Mouse (Mus musculus) urinary bladder, postnatal 4 days (tissue): Measurements from ENCODE around the gene Far2.
A peak's percentile ranks its signal among the peaks of the same experiment; 100 is the strongest.
"Not testable (repeated sequence)": the region's sequence is repeated elsewhere in the genome, so short reads cannot be mapped to it uniquely, and the experiment has no call there.

Experiments used
- DNase-seq, 2 experiments: peaks; one replicate each; pipeline ENCODE4 v3.0.0; 2021 to 2022; ENCODE audit warnings: low spot score in 2 of 2

Gene Far2

DNA sequence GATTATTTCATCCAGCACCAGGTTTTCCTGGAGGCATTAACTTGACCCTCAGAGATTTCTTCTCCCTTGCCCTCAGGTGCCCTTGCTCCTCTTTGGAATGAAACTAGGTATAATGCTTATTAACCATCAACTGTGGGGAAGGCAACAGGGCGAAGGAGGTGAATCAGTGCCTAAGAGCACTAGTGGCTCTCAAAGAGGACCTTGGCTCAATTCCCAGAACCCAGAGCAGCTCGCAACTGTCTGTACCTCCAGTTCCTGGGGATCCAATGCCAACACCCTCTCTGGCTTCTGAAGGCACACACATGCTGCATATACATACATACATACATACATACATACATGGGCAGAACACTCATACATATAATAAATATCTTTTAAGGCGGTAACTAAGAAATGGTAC lies 69.8 kb downstream of the Far2 start:
- no peak for DNase-seq

- DNase-seq: no peak
Measured at GRCm38 (mm10) chr6:148117696-148118095, 70.6 kb downstream of the Far2 start.

- DNase-seq: no peak
Measured at GRCm38 (mm10) chr6:148120703-148121102, 73.6 kb downstream of the Far2 start.

GRCm38 (mm10) chr6:148126851-148127250 lies 79.8 kb downstream of the Far2 start:
- not testable (repeated sequence) for DNase-seq

DNA sequence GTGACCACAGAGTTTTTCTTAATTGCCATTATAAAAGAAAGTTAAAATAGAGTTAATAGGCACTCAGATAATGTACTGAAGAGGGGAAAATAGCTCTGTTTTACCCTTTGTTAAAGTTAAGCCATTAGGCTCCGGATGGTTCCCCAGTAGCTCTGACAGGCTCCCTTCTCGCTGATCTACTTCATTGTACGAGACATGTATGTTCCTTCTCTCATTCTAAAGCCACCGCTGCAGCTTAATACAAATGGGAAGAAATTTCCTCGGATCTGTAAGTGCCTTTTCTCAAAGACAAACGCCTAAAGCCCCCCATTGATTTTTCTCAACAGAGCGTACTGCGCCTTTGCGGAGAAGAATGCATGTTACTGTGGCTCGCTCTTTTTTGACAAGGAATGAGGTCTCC lies 85.3 kb downstream of the Far2 start:
- DNase-seq: no peak

- no peak for DNase-seq
Measured at GRCm38 (mm10) chr6:148133536-148133935, 86.5 kb downstream of the Far2 start.

DNA sequence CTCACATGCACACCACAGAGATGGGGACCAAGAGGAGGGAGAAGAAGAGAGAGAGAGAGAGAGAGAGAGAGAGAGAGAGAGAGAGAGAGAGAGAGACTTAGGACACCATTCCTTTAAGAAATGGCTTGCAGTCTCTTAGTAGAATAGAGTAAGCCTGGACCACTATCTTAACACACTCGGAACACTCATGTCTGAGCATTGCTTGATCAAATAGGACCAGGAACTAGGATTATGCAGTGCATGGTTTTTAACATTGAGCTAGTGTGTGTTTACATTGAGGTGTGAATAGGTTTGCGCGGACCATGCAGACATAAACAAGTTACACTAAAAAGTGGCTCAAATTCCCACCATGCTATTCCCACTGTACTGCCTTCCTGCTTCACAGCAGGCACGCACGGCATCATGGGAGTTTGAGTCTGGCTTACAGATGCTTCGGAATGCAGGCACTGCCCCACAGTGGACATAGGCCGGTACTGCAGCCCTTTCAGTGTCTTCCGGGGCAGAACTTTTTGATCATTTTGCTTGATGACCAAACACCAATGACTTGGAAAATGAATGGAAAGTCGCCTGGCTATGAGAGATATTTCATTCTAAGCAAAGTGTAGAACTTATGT lies 88.8 kb downstream of the Far2 start:
- DNase-seq: peak; percentile 56 to 78

GRCm38 (mm10) chr6:148139288-148139995 lies 92.4 kb downstream of the Far2 start:
- no peak for DNase-seq

DNA sequence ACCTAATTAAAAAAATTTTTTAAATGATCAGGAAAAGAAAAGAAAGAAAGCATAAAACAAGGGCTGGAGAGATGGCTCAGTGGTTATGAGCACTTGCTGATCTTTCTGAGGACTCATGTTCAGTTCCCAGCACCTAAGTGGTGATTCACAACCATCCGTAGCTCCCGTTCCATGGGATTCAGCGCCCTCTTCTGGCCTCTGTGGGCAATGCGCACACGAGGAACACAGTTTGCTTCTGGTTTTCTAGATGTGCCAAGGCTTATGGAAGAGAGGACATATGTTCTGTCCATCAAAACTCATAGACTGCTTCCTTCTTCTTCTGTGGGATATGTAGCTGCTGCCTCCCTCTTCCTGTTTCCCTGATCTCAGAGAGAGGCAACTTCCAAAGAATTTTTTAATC lies 94.8 kb downstream of the Far2 start:
- DNase-seq: no peak

DNA sequence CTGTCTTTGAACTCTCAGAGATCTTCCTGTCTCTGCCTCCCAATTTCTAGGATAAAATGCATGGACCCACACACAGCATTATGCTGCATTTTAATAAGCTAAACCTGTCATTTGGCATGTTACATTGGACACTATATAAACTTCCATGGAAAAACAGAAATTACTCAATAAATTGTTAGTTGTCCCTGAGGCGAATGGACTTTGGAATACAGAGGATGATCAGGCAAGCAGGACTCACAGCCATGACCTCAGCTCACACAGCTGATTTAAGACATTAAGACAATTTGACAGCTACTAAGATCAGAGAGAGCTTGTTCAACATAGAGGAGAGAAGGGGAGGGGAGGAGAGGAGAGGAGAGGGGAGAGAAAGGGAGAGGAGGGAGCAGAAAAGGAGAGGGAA lies 95.4 kb downstream of the Far2 start:
- no peak for DNase-seq

DNA sequence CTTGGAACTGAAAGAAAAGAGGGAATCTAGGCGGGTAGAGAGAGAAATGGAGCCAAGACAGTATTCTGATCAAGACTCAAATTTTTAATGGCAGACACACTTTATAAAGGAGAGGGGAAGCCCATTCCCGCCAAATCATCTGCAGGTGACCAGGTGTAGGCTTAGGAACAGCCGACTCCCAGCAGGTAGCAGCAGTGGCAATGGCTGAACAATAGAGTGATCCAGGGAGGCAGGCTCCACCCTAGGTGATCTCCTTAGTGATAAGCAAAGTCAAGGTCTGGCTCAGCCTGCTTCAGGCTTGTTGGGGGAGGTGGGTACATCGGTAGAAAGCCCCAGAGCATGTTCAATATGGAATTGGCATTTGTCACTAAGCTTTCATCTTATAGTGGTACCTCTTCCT lies 105.2 kb downstream of the Far2 start:
- not testable (repeated sequence) for DNase-seq

DNA sequence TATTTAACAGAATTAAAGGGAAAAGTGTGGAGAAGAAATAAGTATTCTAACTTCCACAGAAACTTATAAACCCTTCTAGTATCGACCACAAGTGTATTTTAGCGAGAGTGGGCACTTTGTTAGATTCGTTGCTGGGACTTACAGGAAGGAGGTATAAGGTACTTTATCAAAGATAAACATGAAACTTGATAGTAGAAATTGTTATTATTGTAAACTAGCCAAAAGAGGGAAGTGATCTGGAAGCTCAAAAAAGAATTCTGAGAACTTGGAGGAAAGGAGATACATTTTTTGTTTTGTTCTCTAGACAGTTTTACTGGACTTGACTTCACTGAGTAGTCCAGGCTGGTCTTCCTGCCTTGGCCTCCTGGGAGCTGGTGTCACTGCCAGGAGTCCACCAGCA lies 125.8 kb downstream of the Far2 start:
- DNase-seq: no peak

DNA sequence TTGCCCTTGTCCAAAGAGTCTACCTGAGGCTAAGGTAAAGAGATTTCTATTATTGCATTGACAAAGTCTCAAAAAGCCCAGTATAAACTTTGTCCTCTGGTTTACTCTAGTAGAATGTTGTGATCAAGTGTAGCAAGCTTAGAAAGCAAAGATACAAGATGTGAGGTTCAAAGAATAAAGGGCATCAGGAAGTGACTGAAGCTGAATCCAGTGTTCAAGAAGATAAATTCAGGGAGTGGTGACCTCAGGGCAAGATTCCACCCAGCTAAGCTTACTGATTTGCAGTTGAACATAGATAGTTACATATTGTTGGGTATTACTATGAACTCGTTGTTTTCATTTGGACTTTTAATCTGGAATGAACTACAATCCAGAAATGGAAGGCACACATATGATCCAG lies 138.6 kb downstream of the Far2 start:
- no peak for DNase-seq

GRCm38 (mm10) chr6:148193972-148194701 lies 147.1 kb downstream of the Far2 start:
- no peak for DNase-seq

DNA sequence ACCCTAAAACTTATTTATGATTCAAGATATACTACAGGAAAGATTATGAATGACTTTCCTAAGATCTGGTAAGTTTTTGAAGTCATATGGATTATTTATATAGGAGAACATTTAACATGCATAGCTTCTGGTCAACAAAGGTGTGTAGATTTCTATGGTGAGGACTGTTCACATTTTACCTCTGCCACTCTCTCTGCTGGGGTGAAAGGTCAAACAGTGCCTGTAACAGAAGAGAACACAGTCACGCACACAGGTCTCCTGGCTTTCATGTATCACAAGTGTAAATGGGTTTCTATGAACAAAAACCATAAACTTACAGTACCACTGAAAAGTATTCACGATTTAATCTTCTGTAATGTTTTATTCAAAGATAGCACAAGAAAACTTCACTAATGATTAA lies 152.1 kb downstream of the Far2 start:
- no peak for DNase-seq

- DNase-seq: no peak
Measured at GRCm38 (mm10) chr6:148199729-148200128, 152.7 kb downstream of the Far2 start.

- no peak for DNase-seq
Measured at GRCm38 (mm10) chr6:148205134-148205533, 158.1 kb downstream of the Far2 start.

DNA sequence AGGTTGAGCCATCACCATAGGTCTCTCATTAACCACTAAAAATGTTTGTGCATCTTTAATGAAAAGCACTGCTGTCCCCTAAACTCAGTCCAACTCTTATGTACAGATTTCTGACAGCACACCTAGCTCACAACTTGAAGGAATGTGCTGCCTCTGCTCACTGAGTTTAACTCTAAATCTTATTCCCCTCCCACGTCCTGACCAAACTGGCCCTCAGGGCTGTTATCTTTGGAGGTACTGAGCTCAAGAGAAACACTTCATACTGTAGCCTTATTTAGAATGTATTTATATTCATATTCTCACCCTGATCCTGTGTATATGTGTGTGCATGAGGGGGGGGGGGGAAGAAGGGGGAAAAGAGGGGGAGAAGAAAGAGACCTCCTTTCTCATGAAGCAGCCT lies 160.5 kb downstream of the Far2 start:
- DNase-seq: no peak

DNA sequence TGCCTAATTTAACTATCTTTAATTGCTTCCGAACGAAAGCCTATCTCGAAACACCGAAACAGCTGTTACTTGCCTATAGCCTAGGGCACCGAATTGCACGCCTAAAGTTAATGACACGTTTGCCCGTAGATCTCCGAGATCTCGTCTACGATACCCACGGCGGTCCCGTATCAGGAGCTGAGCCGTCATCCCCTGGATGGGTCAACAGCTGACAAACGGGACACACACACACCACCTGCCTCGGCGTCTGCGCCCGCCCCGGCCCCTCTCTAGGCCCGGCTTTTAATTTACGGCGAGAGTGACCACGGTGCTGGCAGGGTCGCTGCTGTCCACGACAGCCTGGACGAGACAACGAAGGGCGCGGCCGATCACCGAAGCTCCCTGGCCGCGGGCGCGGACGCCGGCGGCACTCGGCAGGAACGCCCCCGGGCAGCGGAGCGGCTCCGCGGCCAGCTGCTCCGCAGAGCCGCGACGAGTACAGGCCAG lies 164.4 kb downstream of the Far2 start:
- no peak for DNase-seq

DNA sequence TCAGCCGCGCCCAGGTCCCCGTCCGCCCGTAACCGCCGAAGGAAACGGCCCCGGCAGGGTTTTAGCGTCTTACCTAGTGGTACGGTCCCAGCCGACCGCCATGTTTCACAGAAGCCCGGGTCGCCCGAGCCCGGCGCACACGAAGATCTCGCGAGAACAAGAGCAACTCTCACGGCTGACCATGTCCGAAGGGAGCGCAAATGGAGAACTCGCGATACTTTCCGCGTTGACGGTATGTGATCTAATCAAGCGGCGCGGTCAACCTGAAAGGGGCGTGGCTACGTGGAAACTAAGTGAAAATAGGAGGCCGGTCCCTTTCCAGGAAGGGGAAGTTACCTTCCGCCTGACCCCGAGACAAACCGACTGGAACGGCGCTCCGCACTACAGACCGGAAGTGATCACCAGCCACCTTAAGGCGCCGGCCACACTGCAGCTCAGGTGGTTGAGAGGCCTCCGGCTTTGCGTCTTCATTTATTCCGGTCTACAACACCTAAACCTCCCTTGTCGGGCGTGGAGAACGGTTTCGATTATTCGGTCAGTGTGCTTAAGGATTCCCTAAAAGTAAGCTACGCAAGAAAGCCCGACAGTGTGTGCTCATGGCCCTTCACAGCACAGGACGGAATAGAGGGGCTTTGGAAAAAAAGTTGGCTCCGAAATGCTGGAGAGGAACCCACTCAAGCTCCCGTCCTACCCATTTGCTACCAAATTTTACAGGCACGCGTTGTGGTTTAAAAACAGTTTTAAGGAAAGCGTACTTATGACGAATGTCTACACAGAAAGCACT lies 165.0 kb downstream of the Far2 start, which contains the start of gene Ergic2:
Ergic2 (minus strand) TSS at position 478 of the 784 bp plus-strand sequence.
- peak; percentile 94 to 97 for DNase-seq

DNA sequence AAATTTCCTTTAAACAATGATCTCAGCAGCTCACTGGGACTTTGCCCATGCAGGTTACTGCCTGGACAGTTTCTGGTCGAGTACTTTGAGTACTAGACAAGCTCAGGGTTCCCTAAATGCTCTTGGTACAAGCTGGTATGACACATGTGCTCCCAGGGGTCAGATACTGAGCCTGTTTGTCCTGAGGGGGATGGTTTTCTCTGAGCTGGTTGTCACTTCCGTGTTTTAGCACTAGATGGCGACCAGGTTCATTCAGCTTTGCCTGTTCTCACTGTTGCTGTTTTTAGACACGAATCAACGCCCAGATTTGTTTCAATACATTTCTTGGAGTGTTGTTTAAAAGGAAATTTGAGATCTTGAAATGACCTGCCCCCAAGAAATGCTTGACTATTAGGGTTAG lies 167.7 kb downstream of the Far2 start:
- no peak for DNase-seq

DNA sequence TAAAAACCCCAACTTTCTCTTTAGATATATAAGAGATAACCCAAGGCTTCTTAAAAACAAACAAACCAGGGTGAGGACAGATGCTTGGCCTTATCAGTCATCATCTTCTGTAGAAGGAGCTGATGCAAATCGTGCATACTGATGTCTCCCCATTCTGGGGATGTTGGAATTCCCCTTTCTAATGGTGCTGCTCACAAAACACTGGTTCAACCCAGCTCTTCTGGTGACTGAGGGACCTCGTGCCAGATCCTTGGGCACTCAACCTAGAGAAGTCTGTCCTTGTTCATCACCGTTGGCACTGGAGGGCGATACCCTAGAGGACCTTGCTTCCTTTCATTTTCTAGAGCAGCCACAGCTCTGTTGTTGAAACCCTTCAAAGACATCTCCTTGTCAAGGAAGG lies 169.7 kb downstream of the Far2 start:
- DNase-seq: no peak
